Mouse (Mus musculus) CH12F3 (cell line): ENCODE measurements around the gene Sgms2.

Source experiments
- in situ Hi-C: fragments of 300-500 bp; cut with MboI; formaldehyde crosslinking; loops from 2 replicates; pipeline ENCODE4 v1.14.3; 2020; ENCODE audit warnings: low sequenced_read_pairs

The Sgms2 gene

DNA sequence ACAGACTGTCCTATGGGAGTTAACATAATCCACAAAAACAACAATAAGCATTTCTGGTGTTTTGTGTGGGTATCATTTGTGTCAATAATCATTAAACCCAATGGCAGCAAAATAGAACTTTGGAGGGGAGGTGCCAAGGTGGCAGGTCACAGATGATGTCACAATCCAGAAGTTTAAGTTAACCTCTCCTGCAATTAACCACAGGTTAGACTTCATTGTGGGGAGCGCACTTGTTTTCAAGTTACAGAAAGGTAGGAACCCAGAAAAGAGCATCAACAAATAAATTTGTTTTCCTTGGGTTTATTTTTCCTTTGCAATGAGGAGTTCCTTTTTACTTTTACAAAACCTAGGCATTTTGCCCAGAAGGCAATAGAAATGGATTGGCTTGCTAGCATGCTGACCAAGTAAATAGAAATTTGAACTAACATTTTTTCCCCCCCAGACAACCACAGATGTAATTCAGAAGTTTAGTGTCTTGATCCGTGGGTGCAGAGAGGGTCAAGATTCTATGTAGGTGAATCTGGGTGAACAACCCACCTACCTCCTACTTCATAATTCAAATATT lies at the start of gene Sgms2:
Sgms2 (minus strand) TSS at position 51 of the 565 bp plus-strand sequence.
- in situ Hi-C loops = no loop called here

DNA sequence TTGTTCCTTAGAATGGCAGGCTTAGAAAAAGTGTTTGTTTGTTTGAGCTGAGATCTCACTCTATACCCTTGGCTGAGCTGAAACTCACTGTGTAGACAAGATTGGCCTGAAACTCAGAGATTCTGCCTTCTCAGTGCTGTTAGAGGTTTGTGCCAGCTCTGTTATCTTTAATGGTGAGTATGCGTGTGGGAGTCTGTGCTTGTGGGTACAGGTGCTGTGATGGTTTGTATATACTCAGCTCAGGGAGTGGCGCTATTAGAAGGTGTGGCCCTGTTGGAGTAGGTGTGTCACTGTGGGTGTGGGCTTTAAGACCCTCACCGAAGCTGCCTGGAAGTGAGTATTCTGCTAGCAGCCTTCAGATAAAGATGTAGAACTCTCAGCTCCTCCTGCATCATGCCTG lies 34.0 kb upstream of the Sgms2 start:
- in situ Hi-C loops = no loop called here

DNA sequence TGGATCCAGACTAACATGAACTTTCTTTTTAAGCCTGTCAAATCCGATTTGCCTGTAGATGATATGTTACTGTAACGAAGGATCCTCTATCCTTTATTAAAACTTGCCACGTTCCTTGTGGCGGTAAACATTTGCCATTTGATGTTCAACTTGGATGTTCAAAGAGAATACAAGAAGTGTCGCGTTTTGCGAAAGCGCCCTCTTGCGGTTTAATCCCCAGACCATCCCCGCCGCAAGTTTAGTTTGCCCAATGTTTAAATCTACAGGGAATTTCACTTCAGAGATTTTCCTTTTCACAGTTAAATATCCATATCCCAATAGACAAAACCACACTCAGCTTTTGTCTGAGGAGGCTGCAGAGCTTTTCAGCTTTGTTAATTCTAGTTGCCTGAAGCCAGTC lies 33.6 kb upstream of the Sgms2 start:
- in situ Hi-C loops = no loop called here

DNA sequence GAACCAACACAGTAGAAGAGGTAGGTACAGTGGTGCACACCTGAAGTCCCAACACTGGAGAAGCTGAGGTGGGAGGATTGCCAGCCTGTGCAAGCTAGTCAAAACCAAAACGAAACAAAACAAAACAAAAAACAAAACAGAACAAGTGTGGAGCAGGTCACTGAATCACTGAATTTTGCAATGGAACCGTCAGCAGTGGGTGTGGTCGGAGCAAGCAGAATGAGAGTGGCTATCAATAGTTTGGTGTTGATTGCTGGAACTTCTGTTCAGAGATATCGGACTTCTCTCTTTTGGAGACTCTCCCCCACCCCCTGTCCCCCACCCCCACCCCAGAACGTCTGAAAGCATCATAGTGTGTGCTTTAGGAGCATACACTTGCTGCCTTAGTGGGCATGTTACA lies 33.0 kb upstream of the Sgms2 start:
- in situ Hi-C loops = no loop called here

- in situ Hi-C loops = no loop called here
Measured at GRCm38 (mm10) chr3:131523749-131524148, 32.5 kb upstream of the Sgms2 start.

DNA sequence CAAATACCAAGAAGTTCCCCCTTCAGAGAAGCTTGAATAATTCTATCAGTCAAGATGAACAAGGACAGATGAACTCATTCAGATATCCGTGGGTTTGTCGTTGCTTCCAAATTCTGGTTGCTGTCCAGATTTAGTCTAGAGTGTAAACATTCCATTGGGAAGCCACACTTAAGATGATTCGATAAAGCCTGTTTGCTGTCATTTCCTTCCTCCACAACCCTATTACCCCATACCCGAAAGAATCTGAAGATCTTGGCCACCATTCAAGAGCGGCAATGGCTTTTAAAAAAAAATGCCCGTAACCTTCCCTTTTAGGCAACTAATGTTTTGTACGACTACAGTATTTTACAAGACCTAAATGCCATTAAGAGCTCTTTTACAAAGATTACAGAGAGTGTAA lies 31.0 kb upstream of the Sgms2 start:
- in situ Hi-C loops = no loop called here

DNA sequence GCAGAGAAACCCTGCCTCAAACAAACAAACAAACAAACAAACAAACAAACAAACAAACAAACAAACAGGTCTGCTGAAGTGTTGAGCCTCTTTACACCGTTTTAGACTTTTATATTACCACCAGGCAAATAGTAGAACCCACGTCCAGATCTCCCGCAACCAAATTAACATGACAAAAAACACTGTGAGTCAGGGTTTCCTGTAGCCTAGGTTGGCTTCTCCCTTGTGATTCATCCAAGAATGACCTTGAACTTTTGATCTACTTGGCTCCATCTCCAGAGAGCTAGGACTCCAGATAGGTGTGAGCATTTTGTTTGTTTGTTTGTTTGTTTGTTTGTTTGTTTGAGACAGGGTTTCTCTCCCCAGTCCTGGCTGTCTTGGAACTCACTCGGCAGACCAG lies 30.0 kb upstream of the Sgms2 start:
- in situ Hi-C loops = no loop called here

GRCm38 (mm10) chr3:131517756-131518155 lies 26.5 kb upstream of the Sgms2 start:
- in situ Hi-C loops = no loop called here

DNA sequence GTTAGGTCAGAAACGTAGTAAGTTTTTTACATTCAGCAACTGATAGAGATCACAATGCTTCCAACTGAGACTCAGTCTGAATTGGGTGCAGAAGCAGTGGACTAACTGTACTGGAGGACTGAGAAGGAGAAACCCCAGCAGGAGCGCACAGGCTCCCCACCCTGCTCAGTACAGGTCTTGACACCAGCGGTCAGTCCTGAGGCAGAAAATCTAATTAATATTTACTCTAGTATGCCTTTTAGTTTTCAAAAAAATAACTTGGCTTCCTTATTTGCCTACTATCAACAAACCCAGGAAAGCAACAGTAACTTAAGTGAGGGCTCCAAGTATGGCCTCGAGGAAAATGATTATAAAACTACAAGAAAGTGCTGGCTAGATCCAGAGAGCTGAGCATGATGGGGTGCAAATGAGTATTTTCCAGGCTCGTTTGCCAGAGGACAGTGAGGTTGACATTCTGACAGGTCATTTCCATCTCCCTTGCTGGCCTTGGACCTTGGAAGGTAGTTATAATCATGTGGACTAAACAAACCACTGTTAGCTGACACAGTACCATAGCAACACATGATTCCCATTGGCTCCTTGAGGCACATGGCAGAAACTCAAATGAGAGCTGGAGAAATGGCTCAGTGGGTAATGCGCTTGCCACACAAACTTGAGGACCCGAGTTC lies 25.3 kb upstream of the Sgms2 start:
- in situ Hi-C loops = no loop called here

DNA sequence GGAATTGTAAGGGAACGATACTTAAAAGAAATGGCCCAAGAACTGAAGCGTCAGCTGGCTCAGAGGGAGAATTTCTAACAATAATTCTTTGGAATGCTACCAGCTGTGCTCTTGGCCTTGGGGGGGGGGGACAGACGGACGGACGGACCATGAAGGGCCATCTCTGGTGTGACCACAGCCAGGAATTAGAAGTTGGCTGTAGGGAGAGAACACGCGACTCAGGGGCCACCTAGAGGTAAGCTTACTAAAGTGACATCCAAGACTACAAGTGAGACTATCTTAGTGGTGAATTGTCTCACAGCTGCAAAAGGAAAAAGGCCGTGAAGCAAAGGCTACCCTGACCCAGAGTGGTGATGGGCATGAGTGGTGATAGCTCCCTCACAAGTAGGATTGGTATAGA lies 20.4 kb upstream of the Sgms2 start:
- in situ Hi-C loops = no loop called here

DNA sequence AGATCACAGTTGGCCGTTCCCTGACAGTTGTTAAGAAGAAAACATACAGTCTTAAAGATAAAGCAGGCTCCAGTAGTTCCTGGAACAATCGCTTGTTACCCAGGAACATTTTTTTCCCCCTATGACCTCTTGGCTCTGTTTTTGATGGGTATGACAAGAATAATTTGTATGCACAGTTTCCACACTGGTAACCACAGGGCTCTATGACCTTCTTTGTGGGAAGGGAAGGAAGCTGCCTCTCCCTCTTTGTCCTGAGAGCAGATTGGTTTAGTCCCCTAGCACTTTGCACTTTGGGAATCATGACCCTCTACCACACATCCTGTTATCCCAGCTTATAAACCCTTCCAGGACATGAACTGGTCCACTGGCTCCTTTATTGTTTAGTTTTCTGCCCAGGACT lies 16.8 kb upstream of the Sgms2 start:
- in situ Hi-C loops = no loop called here

DNA sequence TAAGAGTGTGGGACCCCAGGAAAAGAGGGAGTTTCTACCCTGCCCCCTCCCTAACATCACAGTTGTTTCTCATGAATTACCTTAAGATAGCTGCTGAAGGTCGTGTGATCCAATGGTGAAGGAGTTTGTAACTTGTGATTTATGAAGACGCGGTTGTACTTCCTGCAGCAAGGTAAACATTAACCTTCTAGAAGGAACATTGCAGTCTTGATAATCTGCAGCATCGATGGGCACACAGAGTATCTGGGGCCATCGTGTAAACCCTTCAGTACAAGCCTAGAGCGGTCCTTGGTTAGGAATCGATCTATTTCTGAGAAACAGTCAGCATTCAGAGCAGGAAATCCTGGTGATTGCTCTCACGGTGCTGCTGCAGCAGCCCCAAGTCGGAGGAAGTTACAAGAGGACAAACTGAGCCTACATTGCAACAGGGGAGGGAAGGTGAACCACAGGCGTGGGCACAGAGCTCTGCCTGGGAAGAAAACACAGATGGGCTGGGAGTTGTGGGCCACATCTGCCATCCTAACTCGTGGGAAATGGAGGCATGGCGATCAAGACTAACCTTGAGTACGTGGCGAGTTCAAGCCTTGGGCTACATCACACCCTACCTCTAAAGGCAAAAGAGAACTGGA lies 13.5 kb upstream of the Sgms2 start:
- in situ Hi-C loops = no loop called here

- in situ Hi-C loops = no loop called here
Measured at GRCm38 (mm10) chr3:131501677-131502370, 10.6 kb upstream of the Sgms2 start.

DNA sequence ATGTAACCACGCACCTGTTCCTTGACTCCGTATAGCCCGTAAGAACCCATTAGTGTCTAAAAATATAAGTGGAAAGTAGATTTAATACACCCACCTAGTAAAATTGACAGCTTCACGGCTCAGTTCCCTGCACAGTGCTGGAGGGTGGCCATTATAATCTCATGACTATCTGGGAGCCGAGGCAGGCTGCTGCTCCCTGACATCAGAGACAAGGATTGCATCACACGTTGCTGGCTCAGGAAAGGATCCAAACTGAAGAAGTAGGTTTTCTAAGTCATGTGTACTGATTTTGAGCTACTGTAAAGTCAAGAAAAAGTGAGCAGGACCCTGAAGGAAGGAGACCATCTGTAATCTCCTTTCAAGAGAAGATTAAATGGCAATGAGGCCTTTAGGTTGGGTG lies 8.4 kb upstream of the Sgms2 start:
- in situ Hi-C loops = no loop called here

DNA sequence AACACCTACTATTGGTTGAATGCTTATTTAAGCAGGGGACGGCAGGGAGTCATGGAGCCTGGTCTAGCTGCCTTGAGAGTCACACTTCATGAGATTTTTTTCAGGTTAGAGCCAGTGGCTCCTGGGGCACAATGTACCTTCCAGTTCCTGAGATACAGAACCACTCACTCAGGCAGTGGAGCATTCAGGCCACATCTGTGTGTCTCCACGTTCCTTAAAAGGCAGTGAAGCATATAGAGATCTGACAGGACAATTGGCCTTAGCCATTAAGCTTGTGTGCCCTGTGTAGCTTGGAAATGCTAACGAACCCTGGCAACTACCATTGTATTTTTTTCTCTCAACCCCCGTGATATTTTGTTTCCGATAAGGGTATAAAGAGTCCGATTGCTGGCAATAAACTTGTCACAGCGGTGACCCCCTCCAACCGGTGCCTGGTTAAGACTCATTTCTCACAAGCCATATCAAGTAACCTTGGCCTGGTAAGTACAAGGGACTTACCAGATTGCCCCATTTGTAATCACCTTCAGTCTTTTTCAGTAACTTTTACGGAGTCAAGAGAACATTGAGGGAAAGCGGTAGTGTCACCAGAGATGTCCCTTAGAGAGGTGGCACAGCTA lies 5.4 kb upstream of the Sgms2 start:
- in situ Hi-C loops = no loop called here

DNA sequence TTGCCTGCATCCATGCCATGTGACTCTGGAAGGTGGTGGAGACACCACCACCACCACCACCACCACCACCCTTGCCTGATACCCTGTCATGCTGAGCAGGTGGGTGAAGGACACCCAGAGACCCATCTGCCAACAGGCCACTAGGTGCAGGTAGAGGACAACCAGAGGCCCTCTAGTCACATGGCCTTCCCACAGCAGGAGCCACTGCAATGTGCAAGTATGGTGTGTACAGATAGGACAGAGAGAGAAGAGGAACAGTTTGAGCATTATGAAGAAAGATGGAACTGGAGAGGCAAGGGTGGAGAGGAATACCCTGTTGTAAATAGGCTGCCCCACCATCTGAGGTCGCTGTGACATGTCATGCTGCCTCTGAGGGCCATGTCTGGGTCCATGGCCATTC lies 3.9 kb upstream of the Sgms2 start:
- in situ Hi-C loops = no loop called here

GRCm38 (mm10) chr3:131493194-131493593 lies 2.0 kb upstream of the Sgms2 start:
- in situ Hi-C loops = no loop called here

DNA sequence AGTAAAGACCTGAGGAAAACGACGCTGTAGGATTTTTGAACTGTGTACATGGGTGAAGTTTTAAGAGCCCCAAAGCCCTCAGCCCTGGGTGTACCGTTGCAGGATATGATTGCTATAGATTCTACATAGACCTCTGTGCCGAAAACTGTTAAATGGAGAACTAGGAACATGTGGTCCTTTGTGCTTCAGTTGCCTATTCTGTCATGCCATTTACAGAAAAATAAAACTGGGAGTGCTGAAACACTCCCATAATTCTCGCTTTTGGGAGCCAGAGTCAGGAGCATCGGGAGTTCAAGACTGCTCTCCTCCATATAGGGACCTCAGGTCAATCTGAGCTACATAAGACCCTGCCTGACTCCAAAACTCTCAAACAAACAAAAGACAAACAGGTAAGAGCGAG lies 769 bp upstream of the Sgms2 start:
- in situ Hi-C loops = no loop called here

DNA sequence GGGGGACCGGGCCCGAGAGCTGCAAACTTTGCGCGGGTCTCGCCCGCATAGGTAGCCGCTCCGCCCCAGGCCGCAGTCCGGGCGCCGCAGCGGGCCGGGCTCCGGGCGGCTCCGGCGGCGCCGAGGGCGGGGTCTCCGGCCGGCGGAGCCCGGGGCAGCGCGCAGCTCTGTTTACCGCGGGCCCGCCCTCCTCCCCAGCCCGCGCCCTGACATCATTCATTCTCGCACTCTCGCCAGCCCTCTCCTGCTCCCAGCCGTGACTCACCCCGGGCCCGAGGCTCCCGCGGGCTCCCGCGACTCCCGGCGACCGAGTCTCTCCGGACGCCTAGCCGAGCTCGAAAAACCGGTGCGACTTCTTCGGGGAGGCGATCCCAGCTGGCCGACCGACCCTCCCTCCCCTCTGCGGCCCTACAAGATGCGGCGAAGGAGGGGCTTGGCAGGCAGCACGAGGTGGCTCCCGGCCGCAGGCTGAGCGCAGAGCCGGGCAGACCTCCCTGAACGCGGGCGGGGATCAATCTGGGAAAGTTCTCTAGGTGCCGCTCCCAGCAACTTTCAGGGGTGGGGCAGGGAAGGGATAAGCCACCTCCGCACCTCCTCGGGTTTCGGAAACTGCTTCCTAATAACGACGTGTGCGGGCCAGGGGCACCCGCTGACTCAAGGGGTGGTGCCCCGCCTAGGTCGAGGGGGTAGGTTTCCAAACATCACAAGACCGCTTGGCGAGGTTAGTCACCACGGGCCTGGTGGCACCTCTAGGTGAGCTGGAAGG lies 885 bp downstream of the Sgms2 start:
- in situ Hi-C loops = no loop called here

DNA sequence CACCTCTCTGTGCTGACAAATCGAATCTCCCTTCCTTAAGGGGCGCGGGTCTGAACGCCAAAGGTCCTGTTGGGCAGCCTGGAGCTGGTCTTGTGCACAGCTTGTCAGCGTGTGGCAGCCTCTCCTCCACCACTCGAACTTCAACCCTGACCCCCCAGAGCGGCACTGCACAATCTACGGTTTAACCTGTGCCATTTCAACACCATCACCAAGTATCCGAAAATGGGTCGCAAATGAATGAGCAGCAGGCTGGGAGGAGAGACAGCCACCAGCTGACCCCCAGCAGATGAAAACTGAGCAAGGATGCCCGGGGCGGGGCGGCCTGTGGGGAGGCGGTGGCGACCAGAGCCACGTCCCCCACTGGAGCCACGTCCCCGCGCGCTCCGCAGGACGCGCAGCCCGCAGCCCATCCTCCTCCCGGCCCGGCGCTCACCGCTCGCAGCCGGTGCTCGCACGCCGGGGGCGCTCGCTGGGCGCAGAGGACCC lies 1.5 kb downstream of the Sgms2 start:
- in situ Hi-C loops = no loop called here

GRCm38 (mm10) chr3:131488969-131489368 lies 2.2 kb downstream of the Sgms2 start:
- in situ Hi-C loops = no loop called here
